Mouse (Mus musculus) stomach, postnatal 0 days (tissue): ENCODE results near the gene Zc3h18.

Experiments
- CTCF ChIP-seq: IDR thresholded peaks from 2 replicates; pipeline ENCODE4 v1.5.1; 2016; ENCODE audit warnings: antibody characterized with exemption, low read depth, mild to moderate bottlenecking, moderate library complexity
- EP300 ChIP-seq: optimal IDR thresholded peaks from 2 replicates; pipeline ENCODE3; 2016; ENCODE audit warnings: antibody characterized with exemption

GRCm38 (mm10) chr8:122423659-122424058, 47.2 kb downstream of the Zc3h18 start:
- TF ChIP-seq CTCF (no peak), EP300 (no peak)
